Mouse (Mus musculus): Measurements from ENCODE around the gene Ech1.

Ech1 gene

GRCm38 (mm10) chr7:28818861-28819452 lies 6.1 kb upstream of the Ech1 start:
- DNase-seq (ENCODE audit: low read depth, low spot score), result no peak

- DNase-seq (ENCODE audit: low read depth, low spot score), result no peak
Measured at GRCm38 (mm10) chr7:28819571-28819970, 5.4 kb upstream of the Ech1 start.

- DNase-seq (ENCODE audit: low read depth, low spot score), result no peak
Measured at GRCm38 (mm10) chr7:28820358-28821260, 4.4 kb upstream of the Ech1 start.

GRCm38 (mm10) chr7:28821261-28821831 lies 3.7 kb upstream of the Ech1 start:
- no peak for DNase-seq (ENCODE audit: low read depth, low spot score)

- DNase-seq (ENCODE audit: low read depth, low spot score), result no peak
Measured at GRCm38 (mm10) chr7:28822556-28822955, 2.5 kb upstream of the Ech1 start.

GRCm38 (mm10) chr7:28822993-28823903 lies 1.8 kb upstream of the Ech1 start:
- DNase-seq (ENCODE audit: low read depth, low spot score), result peak; percentile 46

GRCm38 (mm10) chr7:28823932-28824331 lies 1.1 kb upstream of the Ech1 start:
- DNase-seq (ENCODE audit: low read depth, low spot score), result no peak

GRCm38 (mm10) chr7:28825686-28826401 lies 827 bp downstream of the Ech1 start:
- DNase-seq (ENCODE audit: low read depth, low spot score), result peak; percentile 66

GRCm38 (mm10) chr7:28826402-28826772 lies 1.4 kb downstream of the Ech1 start:
- no peak for DNase-seq (ENCODE audit: low read depth, low spot score)

GRCm38 (mm10) chr7:28827338-28827737 lies 2.3 kb downstream of the Ech1 start:
- DNase-seq (ENCODE audit: low read depth, low spot score), result no peak

GRCm38 (mm10) chr7:28829821-28830220 lies 4.8 kb downstream of the Ech1 start:
- DNase-seq (ENCODE audit: low read depth, low spot score), result no peak

- DNase-seq (ENCODE audit: low read depth, low spot score), result no peak
Measured at GRCm38 (mm10) chr7:28830981-28831380, 6.0 kb downstream of the Ech1 start.

- peak; percentile 65 for DNase-seq (ENCODE audit: low read depth, low spot score)
Measured at GRCm38 (mm10) chr7:28831411-28832125, 6.6 kb downstream of the Ech1 start.

- no peak for DNase-seq (ENCODE audit: low read depth, low spot score)
Measured at GRCm38 (mm10) chr7:28832137-28832536, 7.1 kb downstream of the Ech1 start.

- DNase-seq (ENCODE audit: low read depth, low spot score), result no peak
Measured at GRCm38 (mm10) chr7:28833723-28834347, 8.8 kb downstream of the Ech1 start, which contains the start of gene Lgals4. TSS of gene Lgals4 (plus strand) at chr7:28833854.

- peak; percentile 51 for DNase-seq (ENCODE audit: low read depth, low spot score)
Measured at GRCm38 (mm10) chr7:28836936-28837335, 11.9 kb downstream of the Ech1 start.

- DNase-seq (ENCODE audit: low read depth, low spot score), result no peak
Measured at GRCm38 (mm10) chr7:28838331-28838730, 13.3 kb downstream of the Ech1 start.

GRCm38 (mm10) chr7:28847273-28847672 lies 22.3 kb downstream of the Ech1 start:
- DNase-seq (ENCODE audit: low read depth, low spot score), result no peak

- no peak for DNase-seq (ENCODE audit: low read depth, low spot score)
Measured at GRCm38 (mm10) chr7:28849700-28850236, 24.8 kb downstream of the Ech1 start.

- DNase-seq (ENCODE audit: low read depth, low spot score), result no peak
Measured at GRCm38 (mm10) chr7:28850642-28851041, 25.6 kb downstream of the Ech1 start.
